Mouse (Mus musculus) spleen, embryonic (tissue): ENCODE measurements around the gene Gm9964.
"Not testable (repeated sequence)": the region's sequence is repeated elsewhere in the genome, so short reads cannot be mapped to it uniquely, and the experiment has no call there.

Experiments used
- CTCF ChIA-PET: fragments of 350-600 bp; sonication (Branson Sonifier 250); formaldehyde crosslinking; loops from one replicate; lab custom pipeline; 2022; lab: Charles Lee

Gm9964 gene

GRCm38 (mm10) chr11:79296856-79297491 is at the start of gene Gm9964:
Gene Gm9964 (minus strand): TSS chr11:79296906.
- CTCF ChIA-PET, result interaction anchor here (0.7 to 2.4 kb wide), 3 partner anchors 75 to 407 kb away, joined by 3 to 6 read pairs (median 6); no protein-coding TSS in a partner anchor

- CTCF ChIA-PET, result interaction anchor here (0.6 to 0.7 kb wide), 4 partner anchors 12 to 738 kb away, joined by 3 to 17 read pairs (median 7); no protein-coding TSS in a partner anchor
These were observed 43.4 kb upstream of the Gm9964 start for GRCm38 (mm10) chr11:79339808-79340781.

GRCm38 (mm10) chr11:79339234-79339807 is 42.6 kb upstream of the Gm9964 start, which contains the start of gene Nf1:
Gene Nf1 (plus strand): TSS chr11:79339693.
- CTCF ChIA-PET, result interaction anchor here (0.6 kb wide), 1 partner anchor 11 kb away, joined by 3 read pairs; no protein-coding TSS in a partner anchor

- CTCF ChIA-PET, result no interaction called here
These were observed 41.9 kb upstream of the Gm9964 start for GRCm38 (mm10) chr11:79338621-79339020.

GRCm38 (mm10) chr11:79336722-79337267 is 40.1 kb upstream of the Gm9964 start:
- CTCF ChIA-PET, result no interaction called here

- CTCF ChIA-PET, result no interaction called here
These were observed 38.4 kb upstream of the Gm9964 start for GRCm38 (mm10) chr11:79335077-79335476.

- CTCF ChIA-PET, result no interaction called here
These were observed 32.9 kb upstream of the Gm9964 start for GRCm38 (mm10) chr11:79329585-79329984.

- CTCF ChIA-PET, result no interaction called here
These were observed 31.4 kb upstream of the Gm9964 start for GRCm38 (mm10) chr11:79328060-79328459.

- CTCF ChIA-PET, result no interaction called here
These were observed 30.4 kb upstream of the Gm9964 start for GRCm38 (mm10) chr11:79327106-79327505.

- CTCF ChIA-PET, result no interaction called here
These were observed 29.0 kb upstream of the Gm9964 start for GRCm38 (mm10) chr11:79325663-79326062.

GRCm38 (mm10) chr11:79323985-79324685 is 27.4 kb upstream of the Gm9964 start:
- CTCF ChIA-PET, result no interaction called here

- CTCF ChIA-PET, result no interaction called here
These were observed 23.1 kb upstream of the Gm9964 start for GRCm38 (mm10) chr11:79319807-79320206.

- CTCF ChIA-PET, result no interaction called here
These were observed 20.2 kb upstream of the Gm9964 start for GRCm38 (mm10) chr11:79316807-79317345.

- CTCF ChIA-PET, result no interaction called here
These were observed 13.8 kb upstream of the Gm9964 start for GRCm38 (mm10) chr11:79310467-79310866.

- CTCF ChIA-PET, result no interaction called here
These were observed 11.0 kb upstream of the Gm9964 start for GRCm38 (mm10) chr11:79307560-79308200.

GRCm38 (mm10) chr11:79306996-79307395 is 10.3 kb upstream of the Gm9964 start:
- CTCF ChIA-PET, result no interaction called here

- CTCF ChIA-PET, result no interaction called here
These were observed 9.8 kb upstream of the Gm9964 start for GRCm38 (mm10) chr11:79306510-79306909.

- CTCF ChIA-PET, result no interaction called here
These were observed 9.1 kb upstream of the Gm9964 start for GRCm38 (mm10) chr11:79305697-79306340.

- CTCF ChIA-PET, result not testable (repeated sequence)
These were observed 7.5 kb upstream of the Gm9964 start for GRCm38 (mm10) chr11:79304245-79304644.

GRCm38 (mm10) chr11:79303109-79303508 is 6.4 kb upstream of the Gm9964 start:
- CTCF ChIA-PET, result no interaction called here
